Mouse (Mus musculus): ENCODE results near the gene Zbp1.

Gene Zbp1

GRCm38 (mm10) chr2:173216840-173217239 is 1.9 kb downstream of the Zbp1 start:
- DNase-seq (ENCODE audit: low read depth, low spot score), result no peak

DNA sequence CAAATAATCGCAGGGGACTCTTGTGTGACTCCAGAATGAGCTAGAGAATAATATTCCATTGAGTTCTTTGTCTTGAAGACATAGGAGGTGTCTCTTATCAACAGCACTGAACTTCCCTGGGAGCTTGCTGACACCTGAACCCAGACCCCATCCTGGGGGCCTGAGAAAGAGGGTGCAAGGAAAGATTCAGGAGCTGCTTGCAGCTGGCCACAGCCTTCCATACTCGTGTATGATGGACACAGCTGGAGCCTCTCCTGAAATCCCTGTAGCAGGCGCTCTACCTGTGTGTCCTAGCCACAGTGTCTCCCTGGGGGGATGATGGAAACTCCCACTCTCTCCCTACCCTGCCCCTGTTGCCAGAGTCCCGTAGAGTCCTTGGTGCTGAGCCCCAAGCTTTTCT is 6.5 kb downstream of the Zbp1 start:
- DNase-seq (ENCODE audit: low read depth, low spot score), result no peak

DNA sequence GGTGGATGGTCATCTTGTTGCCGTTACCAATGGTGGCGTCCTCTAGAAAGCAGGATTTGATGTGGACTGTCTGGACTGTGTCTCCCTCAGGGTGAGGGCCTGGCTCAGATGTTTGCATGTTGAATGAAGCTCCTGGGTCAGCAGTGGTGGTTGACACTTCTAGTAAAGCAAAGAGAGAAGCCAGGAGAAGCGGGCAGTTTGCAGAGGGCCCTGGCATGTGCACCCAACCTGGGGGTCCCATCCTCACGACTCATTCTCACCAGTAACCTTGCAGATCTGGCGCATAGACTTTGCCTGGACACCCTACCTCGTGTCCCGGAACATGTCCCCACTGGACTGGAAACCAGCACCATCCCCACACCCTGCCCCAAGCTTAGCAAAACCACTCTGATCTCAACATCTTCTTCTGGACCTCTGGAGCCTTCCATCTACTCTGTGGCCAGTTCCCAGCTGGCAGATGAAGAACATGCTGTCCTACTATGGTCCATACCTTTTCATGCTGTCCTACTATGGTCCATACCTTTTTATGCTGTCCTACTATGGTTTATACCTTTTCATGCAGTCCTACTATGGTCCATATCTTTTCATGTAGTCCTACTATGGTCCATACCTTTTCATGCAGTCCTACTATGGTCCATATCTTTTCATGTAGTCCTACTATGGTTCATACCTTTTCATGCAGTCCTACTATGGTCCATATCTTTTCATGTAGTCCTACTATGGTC is 9.5 kb downstream of the Zbp1 start:
- no peak for DNase-seq (ENCODE audit: low read depth, low spot score)

DNA sequence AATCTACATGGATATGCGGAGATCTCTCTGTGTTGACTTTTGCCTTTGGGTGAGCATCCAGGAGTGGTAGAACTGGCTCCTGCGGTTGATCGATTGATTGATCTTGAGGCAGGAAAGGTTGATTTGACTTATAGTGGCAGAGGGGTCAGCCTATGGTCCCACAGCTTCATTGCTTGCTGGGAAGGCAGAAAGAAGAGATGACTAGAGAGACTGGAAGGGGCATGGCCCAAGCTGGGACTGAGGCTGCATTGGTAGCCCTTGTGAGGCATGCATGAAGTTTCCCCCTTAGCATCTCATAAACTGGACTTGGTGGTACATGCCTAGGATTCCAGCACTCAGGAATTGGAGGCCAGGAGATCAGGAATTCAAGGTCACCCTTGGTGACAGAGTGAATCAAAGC is 11.7 kb downstream of the Zbp1 start:
- DNase-seq (ENCODE audit: low read depth, low spot score), result no peak

DNA sequence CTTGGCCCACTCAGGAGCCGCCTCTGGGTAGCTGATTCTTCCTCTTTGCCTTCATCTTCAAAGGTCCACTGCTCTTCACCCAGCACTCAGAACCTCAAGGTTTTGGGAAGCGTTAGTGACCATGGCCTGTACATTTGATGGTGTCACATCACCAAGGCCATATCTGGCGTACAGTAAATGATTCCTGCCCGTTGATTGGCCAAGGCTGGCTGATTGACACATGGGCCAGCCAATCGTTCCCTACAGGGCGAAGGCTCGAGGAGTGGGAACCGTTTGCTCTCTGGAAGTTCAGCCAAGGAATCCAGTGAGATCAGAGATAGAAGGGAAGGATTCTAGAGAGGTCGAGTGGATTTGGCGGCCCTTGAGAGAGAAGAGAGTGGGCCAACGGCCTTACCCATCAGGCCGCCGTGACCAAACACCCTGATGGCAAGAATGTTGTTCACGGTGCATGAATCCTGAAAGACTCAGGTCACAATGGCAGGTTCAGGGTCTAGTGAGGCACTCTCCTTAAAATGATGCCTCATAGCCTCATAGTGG is 13.1 kb downstream of the Zbp1 start:
- DNase-seq (ENCODE audit: low read depth, low spot score), result no peak

GRCm38 (mm10) chr2:173204671-173205070 is 14.1 kb downstream of the Zbp1 start:
- no peak for DNase-seq (ENCODE audit: low read depth, low spot score)

- no peak for DNase-seq (ENCODE audit: low read depth, low spot score)
These were observed 15.0 kb downstream of the Zbp1 start for GRCm38 (mm10) chr2:173203726-173204125.

DNA sequence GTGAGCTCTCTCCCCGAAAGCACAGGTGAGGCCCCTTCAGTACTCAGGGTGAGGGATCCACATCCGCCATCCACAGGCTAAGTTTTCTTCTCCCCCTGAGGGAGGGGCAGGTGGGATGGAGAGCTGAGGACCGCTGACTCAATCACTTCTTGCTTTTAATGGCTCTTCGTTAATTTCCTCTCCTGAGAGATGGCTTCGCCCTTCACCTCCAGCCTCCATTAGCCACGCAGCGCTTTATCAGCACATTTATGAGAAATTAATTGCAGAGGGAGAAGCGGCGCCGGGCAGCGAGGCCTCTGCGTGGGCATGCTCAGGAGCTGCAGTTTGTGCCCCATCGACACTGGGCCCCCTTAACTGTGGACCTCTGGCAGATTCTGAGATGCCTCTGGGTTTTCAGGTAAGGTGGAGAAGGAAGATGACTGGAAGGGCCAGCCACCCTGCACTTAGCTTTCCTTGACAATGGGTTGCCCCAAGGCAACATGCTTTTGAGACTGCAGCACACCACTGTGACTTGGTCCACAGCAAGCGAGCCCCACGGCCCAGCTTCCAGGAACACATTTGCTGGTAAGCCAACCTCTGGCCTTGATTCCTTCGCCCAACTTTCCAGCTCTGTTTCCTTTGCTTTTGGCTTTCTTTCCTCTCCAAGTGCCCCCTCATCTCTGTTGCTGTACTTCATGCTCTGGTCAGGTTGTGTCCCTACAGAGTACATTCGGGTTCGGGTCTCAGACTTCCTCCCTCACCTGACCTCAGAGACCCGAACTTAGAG is 15.6 kb downstream of the Zbp1 start:
- DNase-seq (ENCODE audit: low read depth, low spot score), result no peak

- DNase-seq (ENCODE audit: low read depth, low spot score), result no peak
These were observed 23.9 kb downstream of the Zbp1 start for GRCm38 (mm10) chr2:173194796-173195195.

DNA sequence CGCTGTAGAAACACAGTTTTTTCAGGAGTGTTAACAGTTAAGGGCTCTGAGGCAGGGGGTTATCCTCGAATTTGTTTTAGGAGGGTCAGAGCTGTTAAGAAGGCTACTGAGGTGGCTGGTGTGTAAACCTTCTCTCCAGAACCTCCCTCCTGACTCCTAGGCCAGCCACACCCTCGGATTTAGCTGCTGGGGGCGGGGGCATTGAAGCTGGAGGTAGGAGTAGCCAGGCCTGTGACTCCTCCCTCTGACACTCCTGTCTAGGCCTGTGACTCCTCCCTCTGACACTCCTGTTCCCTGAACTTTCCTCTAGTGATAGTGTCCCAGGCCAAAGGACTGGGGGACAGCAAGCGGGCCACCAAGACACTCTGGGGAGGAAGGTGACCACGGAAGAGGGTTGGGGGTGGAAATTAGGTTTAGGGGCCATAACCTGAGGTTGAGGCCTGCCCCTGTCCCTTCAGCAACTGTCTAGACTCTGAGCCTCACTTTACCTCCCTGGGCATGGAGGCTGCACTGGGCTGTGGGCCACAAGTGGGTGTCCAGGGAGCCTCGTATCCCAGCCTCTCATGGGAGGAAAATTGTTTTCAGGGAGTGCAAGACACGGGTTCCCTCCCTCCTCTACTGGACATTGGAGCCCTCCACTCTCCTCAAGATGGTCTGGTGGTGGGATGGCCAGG is 31.4 kb downstream of the Zbp1 start:
- DNase-seq (ENCODE audit: low read depth, low spot score), result no peak

- DNase-seq (ENCODE audit: low read depth, low spot score), result no peak
These were observed 32.4 kb downstream of the Zbp1 start for GRCm38 (mm10) chr2:173186047-173186943.

DNA sequence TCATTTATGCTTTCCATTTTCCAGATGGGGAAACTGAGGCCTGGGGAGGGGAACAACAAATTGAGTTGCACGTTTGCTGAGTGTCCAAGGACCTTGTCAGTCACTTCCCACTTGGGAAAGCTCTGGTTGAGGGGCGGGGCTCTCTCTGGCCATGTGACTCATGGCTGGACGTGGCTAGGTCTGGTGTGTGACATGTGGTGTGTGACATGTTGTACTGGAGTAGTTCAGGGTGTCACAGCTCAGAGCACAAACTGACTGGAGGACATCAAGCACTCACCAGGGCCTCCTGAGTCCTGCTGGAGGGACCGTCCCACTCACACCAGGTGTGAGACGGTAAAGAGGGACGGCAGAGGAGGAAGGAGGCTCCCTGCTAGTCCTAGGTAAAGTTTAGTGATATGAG is 33.4 kb downstream of the Zbp1 start:
- DNase-seq (ENCODE audit: low read depth, low spot score), result no peak

DNA sequence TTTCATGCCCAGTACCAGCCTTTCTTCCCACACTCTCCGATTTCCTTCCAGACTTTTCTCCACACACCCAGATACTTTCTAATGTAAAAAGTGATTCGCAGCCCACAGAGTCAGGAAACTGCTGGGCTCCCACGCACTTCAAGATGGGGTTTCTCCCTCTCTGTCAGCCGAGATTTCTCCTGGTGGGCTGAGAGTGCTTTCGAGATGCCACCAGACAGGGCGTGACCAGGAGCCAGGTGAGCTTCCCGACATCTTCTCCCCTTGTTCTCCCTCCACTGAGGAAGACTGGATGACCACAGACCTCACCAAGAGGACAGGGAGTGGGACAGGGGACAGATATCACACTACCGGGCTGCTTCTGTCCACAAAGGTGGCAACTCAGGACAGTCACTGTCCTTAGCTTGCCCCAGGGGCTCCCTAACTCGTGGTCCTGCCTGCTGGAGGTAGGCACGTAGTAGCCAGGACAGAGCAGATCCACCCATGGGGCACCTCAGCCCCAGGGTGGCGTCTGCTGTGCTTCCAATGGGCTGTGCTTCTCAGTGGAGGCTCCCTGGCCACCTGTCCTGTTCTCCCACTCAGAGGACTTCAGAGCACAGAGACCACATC is 34.1 kb downstream of the Zbp1 start:
- DNase-seq (ENCODE audit: low read depth, low spot score), result no peak

- DNase-seq (ENCODE audit: low read depth, low spot score), result no peak
These were observed 34.8 kb downstream of the Zbp1 start for GRCm38 (mm10) chr2:173183836-173184460.

DNA sequence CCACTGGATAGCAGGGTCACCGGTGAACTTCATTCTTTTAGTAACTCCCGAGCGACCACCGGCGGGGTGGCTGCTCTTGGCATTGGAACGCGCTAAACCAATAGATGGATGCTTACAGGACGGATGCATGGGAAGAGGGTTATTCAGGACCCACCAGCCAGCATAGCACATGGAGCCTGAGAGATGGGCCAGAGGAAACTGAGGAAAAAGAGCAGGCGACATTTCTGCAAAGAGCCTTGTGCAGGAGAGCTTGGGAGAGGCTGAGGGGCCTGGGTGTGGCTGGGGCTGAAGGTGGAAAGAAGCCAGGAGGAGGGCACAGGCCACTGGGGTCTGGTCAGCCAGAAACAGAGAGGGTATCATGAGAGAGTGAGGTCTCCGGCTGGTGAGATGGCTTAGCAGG is 35.4 kb downstream of the Zbp1 start:
- no peak for DNase-seq (ENCODE audit: low read depth, low spot score)

- DNase-seq (ENCODE audit: low read depth, low spot score), result no peak
These were observed 35.9 kb downstream of the Zbp1 start for GRCm38 (mm10) chr2:173182796-173183195.

- no peak for DNase-seq (ENCODE audit: low read depth, low spot score)
These were observed 36.8 kb downstream of the Zbp1 start for GRCm38 (mm10) chr2:173181901-173182300.

GRCm38 (mm10) chr2:173181486-173181885 is 37.2 kb downstream of the Zbp1 start:
- no peak for DNase-seq (ENCODE audit: low read depth, low spot score)

DNA sequence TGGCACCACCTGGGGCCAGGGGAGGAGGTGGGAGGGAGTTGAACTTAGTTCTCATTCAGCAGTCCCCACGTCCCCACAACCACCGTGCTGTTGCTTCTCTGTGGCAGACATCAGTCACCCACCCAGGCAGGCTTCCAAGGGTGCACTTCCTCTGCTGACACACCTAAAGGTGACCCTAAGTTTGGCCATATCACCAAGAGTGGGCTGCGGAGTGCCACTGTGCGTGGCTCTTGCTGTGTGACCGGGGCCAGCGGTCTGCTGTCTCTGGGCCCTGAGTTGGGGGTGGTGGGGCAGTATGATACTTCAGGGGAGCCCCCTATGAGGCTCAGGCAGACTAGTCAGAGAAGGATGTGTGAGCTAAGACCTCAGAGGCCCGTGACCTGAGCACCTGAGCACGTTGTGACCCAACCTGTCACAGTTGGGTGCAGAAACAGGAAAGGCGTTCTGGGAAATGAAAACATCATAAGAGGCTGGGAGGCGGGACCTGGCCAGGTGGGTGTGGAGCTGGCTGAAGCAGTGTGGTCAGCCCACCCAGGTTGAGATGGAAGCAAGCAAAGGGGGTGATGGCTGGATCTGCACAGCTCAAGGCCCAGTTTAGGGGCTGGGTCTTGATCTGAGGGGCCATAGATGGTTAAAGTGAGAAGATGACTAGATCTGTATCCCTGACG is 37.9 kb downstream of the Zbp1 start:
- no peak for DNase-seq (ENCODE audit: low read depth, low spot score)

DNA sequence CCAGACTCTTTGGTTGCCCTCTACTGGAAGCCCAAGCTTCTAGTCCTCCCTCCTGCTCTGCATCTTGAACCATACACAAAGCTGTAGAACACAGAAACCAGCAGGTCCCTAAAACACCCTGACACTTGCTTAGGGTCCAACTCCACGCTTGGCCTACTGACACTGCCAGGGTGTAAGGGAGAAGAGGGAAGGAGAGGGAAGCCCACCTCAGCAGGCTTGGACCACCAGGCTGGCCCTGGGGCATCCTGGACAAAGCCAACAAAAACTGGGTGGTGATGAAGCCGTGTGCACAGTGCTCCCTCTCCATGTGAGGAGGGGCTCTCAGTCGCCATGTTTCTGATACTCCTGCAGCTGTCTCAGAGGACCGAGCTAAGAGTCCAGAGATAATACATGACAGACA is 38.7 kb downstream of the Zbp1 start:
- no peak for DNase-seq (ENCODE audit: low read depth, low spot score)

Data from brain, embryonic 18.5 days (tissue).